Mouse (Mus musculus) lung, embryonic 14.5 days (tissue): ENCODE measurements at regions not wholly inside any gene's neighbourhood (a gene's known extent, or its start where the extent isn't known, plus 50 kb on each side); places are given as distances from the start of the nearest gene placed in this dataset.
A peak's percentile ranks its signal among the peaks of the same experiment; 100 is the strongest.

Experiments used
- ATAC-seq: fragments of 200-750 bp; cut with Nextera tagmentation; 2 replicates; pipeline ENCODE4 v1.8.0; 2017; ENCODE audit warnings: mild to moderate bottlenecking, moderate TSS enrichment, moderate library complexity; ENCODE audit not compliant: insufficient read depth
- DNase-seq: peaks from one replicate; pipeline ENCODE4 v3.0.0-alpha.2; 2015
- H3K27ac ChIP-seq: fragments of 300-500 bp; sonication (generic); 2 replicates; pipeline ENCODE4 v1.5.1; 2014; ENCODE audit warnings: low read depth, mild to moderate bottlenecking, moderate library complexity
- H3K27me3 ChIP-seq: fragments of 300-500 bp; sonication (generic); 2 replicates; pipeline ENCODE4 v1.6.1; 2014; ENCODE audit warnings: low read length, control low read depth; ENCODE audit not compliant: insufficient read depth
- H3K36me3 ChIP-seq: fragments of 300-500 bp; sonication (generic); 2 replicates; pipeline ENCODE4 v1.6.1; 2014; ENCODE audit warnings: control low read depth; ENCODE audit not compliant: insufficient read depth
- H3K4me1 ChIP-seq: fragments of 300-500 bp; sonication (generic); 2 replicates; pipeline ENCODE4 v1.6.1; 2014; ENCODE audit warnings: antibody characterized with exemption, control low read depth; ENCODE audit not compliant: insufficient read depth
- H3K4me2 ChIP-seq: fragments of 300-500 bp; sonication (generic); 2 replicates; pipeline ENCODE4 v1.6.1; 2014; ENCODE audit warnings: mild to moderate bottlenecking
- H3K4me3 ChIP-seq: fragments of 300-500 bp; sonication (generic); 2 replicates; pipeline ENCODE4 v1.5.1; 2014; ENCODE audit warnings: low read depth, low read length
- H3K9ac ChIP-seq: fragments of 300-500 bp; sonication (generic); 2 replicates; pipeline ENCODE4 v1.6.1; 2014
- H3K9me3 ChIP-seq: fragments of 300-500 bp; sonication (generic); 2 replicates; pipeline ENCODE4 v1.6.1; 2016; ENCODE audit warnings: low read depth, low read length, control low read depth
- CTCF ChIP-seq: IDR thresholded peaks from 2 replicates; pipeline ENCODE4 v1.5.1; 2016; ENCODE audit warnings: antibody characterized with exemption, low read depth
- WGBS: fragments of 180-500 bp; shearing (Covaris S2); extraction: QIAGEN DNeasy Blood & Tissue Kit; methylation state at CpG from one replicate; pipeline ENCODE4 v1.1.7; 2014; 5-methylcytosine and 5-hydroxymethylcytosine counted together

DNA sequence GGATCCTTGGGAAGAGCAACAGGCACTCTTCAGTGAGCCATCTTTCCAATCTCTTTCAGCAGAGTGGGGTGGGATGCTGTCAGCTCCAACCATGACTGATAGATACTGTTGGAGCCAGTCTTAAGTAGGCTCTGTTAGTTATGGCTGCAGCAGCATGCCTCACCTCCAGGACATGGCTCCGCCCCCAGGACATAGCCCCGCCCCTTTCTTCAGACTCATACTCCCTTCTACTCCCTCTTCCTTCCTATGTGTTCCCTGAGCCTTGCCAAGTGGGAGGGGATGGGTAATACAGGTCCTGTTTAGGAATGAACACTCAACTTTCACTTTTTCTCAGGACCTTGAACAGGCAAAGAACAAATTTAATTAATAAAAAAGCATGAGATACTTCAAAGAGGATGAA, 415.4 kb upstream of the Trpc7 start:
- Histone ChIP-seq H3K36me3 (no peaks in the 10 kb centered on the region), H3K9me3 (no peaks in the 10 kb centered on the region), H3K27ac (no peak overlapping the region), H3K4me1 (no peaks in the 10 kb centered on the region; the same call in 1 of the 2 replicates), H3K9ac (no peak overlapping the region), H3K4me2 (no peak overlapping the region), H3K4me3 (no peak overlapping the region), H3K27me3 (no peaks in the 10 kb centered on the region)
- 31% methylated on average over 2 of the region's 2 CpGs for WGBS
- TF ChIP-seq CTCF = no peak
- ATAC-seq (no peak), DNase-seq (no peak)

DNA sequence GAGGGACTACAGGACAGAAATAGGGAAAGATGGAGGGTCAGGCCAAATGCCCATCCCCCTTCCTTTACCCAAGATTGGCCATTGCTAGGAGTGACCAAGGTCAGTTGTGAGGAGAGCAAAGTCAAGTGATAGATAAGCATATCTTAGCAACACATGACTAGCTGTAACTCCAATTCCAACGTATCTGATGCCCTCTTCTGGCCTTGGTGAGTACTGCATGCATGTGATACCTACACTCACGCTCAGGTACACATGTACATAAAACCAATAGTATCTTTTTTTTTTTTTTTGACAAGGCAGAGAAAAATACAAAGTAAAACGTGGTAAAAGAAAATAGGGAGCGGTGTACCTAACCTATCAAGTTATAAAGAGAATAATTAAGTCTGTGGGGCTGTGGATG, 413.8 kb upstream of the Trpc7 start:
- no peak overlapping the region for H3K4me3 ChIP-seq
- H3K36me3 ChIP-seq = no peaks in the 10 kb centered on the region
- H3K9ac ChIP-seq = no peak overlapping the region
- DNase-seq (no peak), ATAC-seq (no peak)
- TF ChIP-seq CTCF = peak; percentile 28; the same call in 1 of the 2 replicates
- no peaks in the 10 kb centered on the region for H3K9me3 ChIP-seq
- 83% methylated on average over 4 of the region's 4 CpGs for WGBS
- no peaks in the 10 kb centered on the region for H3K4me1 ChIP-seq
- H3K27me3 ChIP-seq = no peaks in the 10 kb centered on the region
- no peak overlapping the region for H3K27ac ChIP-seq
- no peak overlapping the region for H3K4me2 ChIP-seq

DNA sequence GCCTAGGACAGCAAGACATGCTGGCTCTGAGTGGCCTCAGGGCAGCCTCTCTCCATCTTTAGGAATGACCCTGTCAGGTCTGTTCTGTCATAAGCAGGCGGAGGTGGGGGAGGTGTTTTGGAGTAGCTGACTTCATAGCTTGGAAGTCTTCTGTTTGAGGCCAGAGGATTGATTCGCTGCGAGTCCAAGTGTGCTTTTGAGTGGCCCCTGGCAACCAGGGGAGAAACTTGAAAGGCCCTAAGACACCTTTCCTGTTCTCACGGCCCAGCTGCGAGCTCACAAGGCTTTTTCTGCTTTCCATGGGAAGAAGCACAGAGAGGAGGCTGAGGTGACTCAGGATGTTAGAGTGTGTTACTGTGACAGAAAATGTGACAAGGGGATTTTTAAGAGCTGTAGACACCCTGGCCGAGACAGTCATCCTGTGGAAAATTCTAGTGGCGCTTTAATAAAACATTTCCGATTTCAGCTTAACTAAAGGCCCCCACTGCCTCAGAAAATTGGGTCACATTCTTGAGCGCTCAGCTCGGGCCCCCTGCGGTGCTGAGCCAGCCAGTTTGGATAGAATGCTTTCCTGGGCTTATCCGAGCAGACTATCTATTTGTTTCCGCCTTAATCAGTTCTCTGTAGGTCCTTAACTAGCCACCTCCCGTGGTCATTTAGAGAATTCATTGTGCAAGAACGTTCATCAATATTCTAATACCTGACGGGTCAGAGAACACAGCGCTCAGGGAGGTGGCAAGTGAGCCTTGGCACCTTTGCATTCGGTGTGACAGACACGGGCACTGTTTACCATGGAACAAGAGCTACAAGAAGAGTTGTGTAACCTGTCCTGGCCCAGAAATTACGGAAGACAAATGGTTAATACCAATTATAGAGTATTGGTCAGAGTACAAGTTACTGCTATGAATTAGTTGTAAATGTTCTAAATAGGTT, 412.4 kb upstream of the Trpc7 start:
- Histone ChIP-seq H3K4me1 (no peaks in the 10 kb centered on the region), H3K4me3 (no peak overlapping the region), H3K27ac (no peak overlapping the region), H3K4me2 (no peak overlapping the region), H3K9ac (no peak overlapping the region), H3K9me3 (no peaks in the 10 kb centered on the region), H3K36me3 (no peaks in the 10 kb centered on the region), H3K27me3 (no peaks in the 10 kb centered on the region)
- no peak for TF ChIP-seq CTCF
- no peak for DNase-seq
- ATAC-seq = no peak
- 23% methylated on average over 20 of the region's 20 CpGs for WGBS

DNA sequence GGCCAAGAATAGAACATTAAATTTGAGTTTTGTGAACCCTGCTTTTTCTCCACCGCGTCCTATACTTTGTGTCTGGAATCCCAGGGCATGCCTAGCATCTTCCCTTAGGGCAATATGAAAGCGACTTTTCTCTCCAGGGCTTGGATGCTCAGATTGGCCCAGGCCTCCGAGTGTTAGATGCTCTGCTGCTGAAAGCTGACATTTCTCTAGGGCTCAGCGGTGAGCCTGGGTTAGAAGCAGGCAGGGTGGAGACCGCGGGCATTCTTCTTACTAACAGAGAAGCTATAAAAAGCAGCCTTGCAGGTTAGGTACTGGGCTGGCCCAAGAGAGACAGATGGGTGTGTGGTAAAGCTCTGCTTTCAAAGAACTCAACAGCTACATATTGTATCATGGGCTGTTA, 409.8 kb upstream of the Trpc7 start:
- H3K27ac ChIP-seq = no peak overlapping the region
- H3K4me3 ChIP-seq = no peak overlapping the region
- H3K4me2 ChIP-seq = no peak overlapping the region
- ATAC-seq (no peak), DNase-seq (no peak)
- TF ChIP-seq CTCF = no peak
- H3K27me3 ChIP-seq = no peaks in the 10 kb centered on the region
- no peaks in the 10 kb centered on the region for H3K4me1 ChIP-seq
- no peaks in the 10 kb centered on the region for H3K9me3 ChIP-seq
- no peak overlapping the region for H3K9ac ChIP-seq
- H3K36me3 ChIP-seq = no peaks in the 10 kb centered on the region
- 80% methylated on average over 7 of the region's 7 CpGs for WGBS

DNA sequence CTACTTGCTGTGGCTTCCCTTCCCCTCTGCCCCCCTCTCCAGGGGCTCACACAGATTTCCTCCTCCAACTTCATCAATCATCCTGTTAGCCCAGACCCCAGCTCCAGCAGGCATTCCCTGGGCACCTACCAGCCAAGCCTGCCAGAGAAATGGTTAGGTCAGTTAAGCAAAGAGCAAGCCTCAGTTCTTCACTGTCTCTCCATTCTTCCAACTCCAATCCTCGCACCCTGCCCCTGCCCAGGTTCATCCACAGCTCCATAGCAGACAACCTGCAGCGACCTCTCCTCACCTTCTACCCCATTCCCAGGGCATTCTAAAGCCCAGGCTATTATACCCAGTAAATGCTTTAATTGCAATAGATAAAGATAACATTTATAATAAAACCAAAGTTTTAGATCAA, 408.0 kb upstream of the Trpc7 start:
- H3K27me3 ChIP-seq = no peaks in the 10 kb centered on the region
- no peak overlapping the region for H3K4me2 ChIP-seq
- WGBS = 70% methylated on average over 2 of the region's 2 CpGs
- H3K4me3 ChIP-seq = no peak overlapping the region
- no peak overlapping the region for H3K27ac ChIP-seq
- no peaks in the 10 kb centered on the region for H3K4me1 ChIP-seq
- H3K9ac ChIP-seq = no peak overlapping the region
- TF ChIP-seq CTCF = no peak
- ATAC-seq = no peak
- H3K9me3 ChIP-seq = no peaks in the 10 kb centered on the region
- no peaks in the 10 kb centered on the region for H3K36me3 ChIP-seq
- DNase-seq = no peak

DNA sequence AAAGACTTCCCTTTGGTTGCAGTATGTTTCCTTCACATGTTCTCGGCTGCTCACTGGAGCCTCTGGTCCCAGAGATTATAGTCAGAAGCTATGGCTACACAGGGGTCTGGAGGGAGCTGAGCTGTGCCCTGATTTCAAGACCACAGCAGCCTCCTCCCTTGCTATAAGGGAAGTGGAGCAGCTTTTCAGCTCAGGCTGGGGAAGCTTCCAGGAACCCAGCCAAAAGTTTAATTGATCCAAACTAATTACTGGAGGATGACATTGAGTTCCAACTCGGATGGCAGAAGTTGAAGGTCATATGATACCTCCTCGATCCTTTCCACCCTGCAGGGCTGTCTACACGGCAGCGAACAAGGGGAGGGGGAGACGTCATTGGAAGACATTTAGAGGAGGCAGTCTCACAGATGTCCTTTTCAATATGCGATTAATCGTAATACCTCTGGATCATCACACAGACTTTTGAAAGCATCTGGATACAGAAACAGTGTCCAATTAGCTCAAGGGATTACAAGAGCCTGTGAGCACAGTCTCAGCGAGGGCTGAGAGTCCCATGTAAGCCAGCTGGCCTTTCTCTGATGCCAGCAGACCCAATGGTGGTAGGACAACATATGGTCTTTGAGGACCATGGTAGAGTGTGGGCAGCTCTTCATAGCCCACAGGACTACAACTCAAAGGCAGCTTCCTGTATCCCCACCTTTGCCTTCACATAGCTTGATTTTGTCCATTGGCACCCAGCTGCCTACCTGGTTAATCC, 396.1 kb upstream of the Trpc7 start:
- TF ChIP-seq CTCF = no peak
- DNase-seq = no peak
- no peak for ATAC-seq
- no peaks in the 10 kb centered on the region for H3K4me1 ChIP-seq
- H3K9ac ChIP-seq = no peak overlapping the region
- no peak overlapping the region for H3K4me3 ChIP-seq
- no peak overlapping the region for H3K4me2 ChIP-seq
- H3K27me3 ChIP-seq = no peaks in the 10 kb centered on the region
- H3K9me3 ChIP-seq = no peaks in the 10 kb centered on the region
- no peaks in the 10 kb centered on the region for H3K36me3 ChIP-seq
- H3K27ac ChIP-seq = no peak overlapping the region
- 74% methylated on average over 9 of the region's 9 CpGs for WGBS

DNA sequence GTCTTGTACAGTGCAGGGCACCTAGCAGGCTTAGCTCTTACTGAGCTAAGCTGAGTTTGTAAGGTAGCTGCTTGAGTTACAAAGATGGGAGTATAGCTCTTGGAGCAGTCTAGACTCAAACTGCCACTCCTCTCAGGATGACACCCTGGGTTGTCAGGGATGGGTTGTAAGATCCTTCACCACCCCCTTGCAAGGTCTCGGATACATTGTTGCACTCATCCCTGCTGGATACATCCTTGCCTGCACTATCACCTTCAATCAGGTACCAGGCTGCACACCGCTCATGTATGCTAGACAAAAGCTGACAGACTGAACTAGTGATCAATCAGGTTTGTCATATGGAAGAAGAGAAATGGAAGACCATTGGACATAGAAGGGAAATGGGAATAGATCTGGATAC, 390.4 kb upstream of the Trpc7 start:
- Histone ChIP-seq H3K4me3 (no peak overlapping the region), H3K9ac (no peak overlapping the region), H3K9me3 (no peaks in the 10 kb centered on the region), H3K4me1 (no peaks in the 10 kb centered on the region), H3K4me2 (no peak overlapping the region), H3K36me3 (no peaks in the 10 kb centered on the region), H3K27ac (no peak overlapping the region), H3K27me3 (no peaks in the 10 kb centered on the region)
- 87% methylated on average over 2 of the region's 2 CpGs for WGBS
- DNase-seq = no peak
- no peak for ATAC-seq
- no peak for TF ChIP-seq CTCF
